Mouse (Mus musculus): ENCODE measurements around the gene Tesk2.

DNA sequence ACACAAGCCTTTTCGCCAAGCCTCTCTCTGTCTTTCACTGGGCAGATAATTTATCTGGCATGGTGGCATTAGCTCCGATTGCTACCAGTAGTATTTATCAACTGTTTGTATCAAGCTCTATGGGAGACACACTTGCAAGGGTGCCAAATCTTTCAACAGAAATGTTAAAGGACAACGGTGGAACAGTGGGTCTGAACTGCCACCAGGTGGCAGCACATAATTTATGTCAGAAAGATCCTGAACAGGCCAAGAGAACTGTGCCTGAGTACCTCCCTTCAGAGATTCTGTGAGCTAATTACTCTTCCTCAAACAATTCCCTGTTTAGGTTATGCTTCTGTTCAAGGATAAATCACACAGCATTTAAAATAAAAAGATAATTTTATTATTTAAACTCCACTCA is 1.4 kb upstream of the Tesk2 start:
- TF ChIP-seq ZC3H11A (IDR thresholded peaks at IDR 0.05; ENCODE audit: borderline replicate concordance, low read depth, low read length) (peak; percentile 80), ZNF384 (IDR thresholded peaks at IDR 0.05; ENCODE audit: low read depth, low read length) (no peak), MAFK (IDR thresholded peaks at IDR 0.05; ENCODE audit: insufficient read depth, low read depth, low read length) (no peak), CHD2 (IDR thresholded peaks at IDR 0.05; ENCODE audit: low read depth, low read length) (no peak), HCFC1 (IDR thresholded peaks at IDR 0.05; ENCODE audit: borderline replicate concordance, insufficient read depth, low read length) (no peak)
